Mouse (Mus musculus) layer of hippocampus, postnatal 14 days (tissue): ENCODE measurements at regions not wholly inside any gene's neighbourhood (a gene's known extent, or its start where the extent isn't known, plus 50 kb on each side); places are given as distances from the start of the nearest gene placed in this dataset.
"Not testable (repeated sequence)": the region's sequence is repeated elsewhere in the genome, so short reads cannot be mapped to it uniquely, and the experiment has no call there.

Experiments used
- DNase-seq, 2 experiments: peaks; one replicate each; pipeline ENCODE4 v3.0.0; 2021 to 2022; ENCODE audit warnings: low spot score in 2 of 2, mixed read lengths in 1 of 2

- DNase-seq: no peak
These were observed 214.8 kb downstream of the Pten start for GRCm38 (mm10) chr19:32972116-32972515.

DNA sequence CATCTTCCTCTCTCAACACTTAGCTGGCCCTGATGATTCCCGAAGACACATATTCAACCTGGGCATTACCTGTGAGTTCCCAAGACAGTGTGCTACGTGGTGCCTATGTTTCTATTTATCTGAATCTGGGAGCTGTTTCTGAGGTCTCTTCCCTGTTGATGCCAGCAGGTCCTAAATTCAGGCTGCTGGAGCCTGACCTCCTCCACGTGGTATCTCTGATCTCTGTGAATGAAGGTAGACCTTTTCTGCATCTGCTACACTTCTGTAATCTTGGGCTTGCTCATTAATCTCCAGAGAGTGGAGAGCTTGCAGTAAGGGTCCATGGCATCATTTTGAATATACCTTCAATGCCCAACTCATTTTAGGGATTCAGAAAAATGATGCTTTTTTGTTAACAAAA is 215.8 kb downstream of the Pten start:
- no peak for DNase-seq

GRCm38 (mm10) chr19:32974778-32975240 is 217.5 kb downstream of the Pten start:
- no peak for DNase-seq

GRCm38 (mm10) chr19:32975303-32975702 is 218.0 kb downstream of the Pten start:
- DNase-seq: no peak

- no peak for DNase-seq
These were observed 219.2 kb downstream of the Pten start for GRCm38 (mm10) chr19:32976507-32976906.

DNA sequence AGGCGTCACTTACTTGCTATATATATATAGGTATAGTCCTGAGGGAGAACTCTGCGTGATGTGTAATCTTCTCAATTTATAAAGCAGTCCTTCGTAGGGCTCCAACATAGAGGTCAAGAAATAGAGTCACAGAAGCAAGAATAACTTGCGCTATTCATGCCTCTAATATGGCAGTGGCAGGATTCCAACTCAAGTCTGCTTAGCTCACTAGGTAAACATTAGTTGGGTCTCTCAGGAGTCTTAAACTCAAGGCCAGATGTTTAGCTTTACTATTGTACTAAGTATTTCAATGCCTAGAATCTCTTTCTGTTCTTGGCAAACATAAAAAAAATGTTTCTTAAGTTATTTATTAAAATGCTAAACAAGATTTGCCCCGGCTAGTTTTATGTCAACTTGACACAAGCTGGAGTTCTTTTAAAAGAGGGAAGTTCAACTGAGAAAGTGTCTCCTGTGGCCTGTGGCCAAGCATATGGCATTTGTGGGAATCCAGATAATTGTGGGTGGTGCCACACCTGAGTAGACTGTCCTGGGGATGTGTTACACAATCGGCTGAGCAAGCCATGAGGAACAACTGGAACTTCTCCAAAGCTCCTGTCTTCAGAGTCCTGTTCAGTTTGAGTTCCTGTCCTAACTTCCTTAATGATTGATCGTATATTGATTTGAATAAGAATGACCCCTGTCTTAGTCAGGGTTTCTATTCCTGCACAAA is 220.9 kb downstream of the Pten start:
- no peak for DNase-seq

- DNase-seq: no peak
These were observed 222.8 kb downstream of the Pten start for GRCm38 (mm10) chr19:32980142-32980541.

DNA sequence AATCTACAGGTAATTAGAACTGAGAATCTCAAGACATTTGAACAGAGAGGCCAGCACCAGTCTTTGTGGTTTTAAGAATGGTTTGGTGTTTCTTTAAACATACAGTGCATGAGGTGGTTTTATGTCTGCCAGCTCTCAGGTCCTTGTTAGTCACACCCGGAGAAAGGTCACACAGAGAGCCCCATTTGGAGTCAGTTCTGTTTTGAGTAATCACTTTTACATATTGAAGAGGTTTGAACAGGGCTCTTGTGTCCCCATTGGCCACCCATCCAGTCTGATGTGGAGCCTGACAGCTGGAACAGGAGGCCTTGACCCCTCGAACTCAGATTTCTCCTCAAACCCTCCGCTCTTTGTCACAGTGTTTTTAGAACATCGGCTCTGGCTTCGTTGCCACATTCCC is 231.4 kb downstream of the Pten start:
- DNase-seq: no peak

DNA sequence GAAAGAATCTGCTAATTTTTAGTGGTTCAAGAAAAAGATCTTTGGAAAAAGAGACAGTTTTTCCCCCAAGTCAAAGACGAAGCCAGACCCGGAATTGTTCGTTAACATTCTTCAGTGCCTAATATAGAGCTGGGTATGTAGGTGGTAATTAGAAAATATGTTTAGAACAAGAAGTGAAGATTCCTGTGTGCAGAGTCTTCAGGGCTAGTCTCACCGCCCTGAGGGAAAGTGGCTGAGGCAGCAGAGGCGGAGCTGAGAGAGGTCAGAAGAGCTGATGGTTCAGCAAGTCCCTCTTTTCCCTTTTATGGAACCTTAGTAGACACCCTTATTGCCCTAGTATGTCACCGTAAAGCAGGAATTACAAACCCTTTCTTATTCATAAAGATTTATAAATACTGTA is 232.0 kb downstream of the Pten start:
- no peak for DNase-seq

DNA sequence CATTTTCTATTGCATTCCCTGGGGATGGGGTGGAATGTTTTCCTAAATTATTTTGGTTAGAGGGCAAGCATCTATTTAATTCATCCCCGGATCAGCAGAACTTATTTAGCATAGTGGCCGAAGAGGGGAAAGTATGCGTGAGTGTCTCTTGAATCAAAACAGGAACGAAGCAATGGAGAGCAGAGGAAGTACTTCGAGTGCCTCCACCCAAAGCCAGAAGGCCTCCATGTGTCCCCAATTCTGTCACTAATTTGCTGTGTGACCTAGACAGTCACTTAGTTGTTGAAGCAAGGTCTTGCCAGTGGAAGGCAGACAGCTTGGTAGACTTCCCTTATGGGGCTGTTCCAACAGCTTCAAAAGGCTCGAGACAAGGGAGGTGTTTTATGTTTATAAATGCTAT is 233.3 kb downstream of the Pten start:
- peak in 1 of 2 experiments; percentile 1 for DNase-seq

DNA sequence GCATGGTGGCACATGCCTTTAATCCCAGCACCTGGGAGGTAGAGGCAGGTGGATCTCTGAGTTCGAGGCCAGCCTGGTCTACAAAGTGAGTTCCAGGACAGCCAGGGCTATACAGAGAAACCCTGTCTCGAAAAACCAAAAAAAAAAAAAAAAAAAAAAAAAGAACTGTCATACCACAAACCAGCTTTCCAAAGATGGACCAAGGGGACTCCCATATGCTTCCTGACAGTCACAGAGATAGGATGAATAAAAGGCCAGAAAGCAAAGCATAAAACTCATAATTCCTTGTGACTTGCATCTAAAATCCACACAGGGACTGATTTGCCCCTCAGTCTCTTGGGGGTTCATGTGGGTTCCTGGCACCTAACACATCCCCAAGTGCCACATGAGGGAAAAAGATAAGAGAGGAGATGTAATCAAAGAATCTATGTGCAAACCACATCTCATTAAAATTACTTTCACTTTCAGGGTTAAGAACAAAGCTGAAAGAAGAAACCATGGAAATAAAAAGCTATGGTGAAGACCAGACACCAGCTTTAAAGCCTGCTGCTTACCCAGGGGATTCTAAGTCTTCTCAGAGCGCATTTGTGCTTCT is 241.4 kb downstream of the Pten start:
- DNase-seq: no peak

- no peak for DNase-seq
These were observed 250.3 kb downstream of the Pten start for GRCm38 (mm10) chr19:33007582-33007981.

DNA sequence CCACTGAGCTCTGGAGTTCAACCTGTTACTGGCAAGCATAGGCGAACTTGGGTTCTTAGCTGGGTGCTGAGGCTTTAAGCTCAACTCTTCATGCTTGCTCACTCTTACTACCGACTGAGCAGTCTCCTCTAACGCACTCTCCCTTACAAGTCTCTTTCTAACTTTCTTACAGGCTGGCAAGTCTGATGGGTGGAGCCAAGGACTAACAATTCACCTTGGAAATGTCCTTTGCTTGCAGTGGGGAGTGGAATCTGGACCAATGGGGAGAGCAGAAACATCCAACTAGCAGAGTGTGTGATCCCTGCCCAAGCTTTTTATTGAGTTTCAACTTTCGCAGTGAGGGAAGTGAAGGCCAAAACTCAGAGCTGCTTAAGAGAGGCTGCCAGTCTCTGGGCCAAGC is 250.8 kb downstream of the Pten start:
- DNase-seq: no peak

GRCm38 (mm10) chr19:33008794-33009193 is 251.5 kb downstream of the Pten start:
- no peak for DNase-seq

DNA sequence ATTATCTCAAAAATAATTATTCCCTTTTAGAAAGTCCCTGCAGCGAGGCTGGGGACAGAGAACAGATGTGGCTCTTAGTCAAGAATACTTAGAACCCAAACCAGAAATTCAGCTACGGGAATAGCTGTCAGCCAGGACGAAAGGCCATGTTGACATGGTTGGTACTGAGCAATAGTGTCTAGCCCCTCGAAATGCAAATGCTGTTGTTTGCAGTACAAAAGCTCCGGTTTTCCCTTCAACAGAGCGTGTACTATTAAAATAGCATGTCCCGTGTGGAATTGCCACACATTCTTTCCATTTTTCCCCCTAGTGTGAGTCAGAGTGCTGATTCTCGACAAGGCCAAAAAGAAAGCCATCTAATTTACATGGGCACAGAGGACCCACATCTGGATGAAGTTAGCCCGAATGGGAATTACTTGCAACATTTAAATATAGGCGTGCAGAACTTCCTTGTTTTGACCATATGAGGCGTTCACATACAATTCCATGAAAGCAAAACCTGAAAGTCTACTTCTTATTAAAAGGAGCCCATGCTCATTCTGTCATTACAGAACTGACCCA is 253.7 kb downstream of the Pten start:
- no peak for DNase-seq

DNA sequence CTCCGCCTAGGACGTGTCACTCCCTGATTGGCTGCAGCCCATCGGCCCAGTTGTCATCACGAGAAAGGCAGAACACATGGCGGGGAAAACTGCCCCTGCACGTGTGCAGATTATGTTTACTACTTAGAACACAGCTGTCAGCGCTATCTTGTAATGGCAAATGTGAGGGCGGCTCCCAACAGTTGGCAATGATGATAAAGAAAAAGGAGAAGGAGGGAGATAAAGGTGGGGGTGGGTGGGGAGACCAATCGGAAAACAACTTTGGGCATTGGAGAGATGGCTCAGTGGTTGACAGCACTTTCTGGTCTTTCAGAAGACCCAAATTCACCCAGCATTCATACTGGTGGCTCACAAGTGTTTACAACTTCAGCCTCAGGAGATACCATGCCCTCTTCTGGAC is 257.6 kb downstream of the Pten start:
- not testable (repeated sequence) for DNase-seq

GRCm38 (mm10) chr19:33021161-33021560 is 263.9 kb downstream of the Pten start:
- DNase-seq: no peak

- DNase-seq: no peak
These were observed 265.6 kb downstream of the Pten start for GRCm38 (mm10) chr19:33022839-33023428.

DNA sequence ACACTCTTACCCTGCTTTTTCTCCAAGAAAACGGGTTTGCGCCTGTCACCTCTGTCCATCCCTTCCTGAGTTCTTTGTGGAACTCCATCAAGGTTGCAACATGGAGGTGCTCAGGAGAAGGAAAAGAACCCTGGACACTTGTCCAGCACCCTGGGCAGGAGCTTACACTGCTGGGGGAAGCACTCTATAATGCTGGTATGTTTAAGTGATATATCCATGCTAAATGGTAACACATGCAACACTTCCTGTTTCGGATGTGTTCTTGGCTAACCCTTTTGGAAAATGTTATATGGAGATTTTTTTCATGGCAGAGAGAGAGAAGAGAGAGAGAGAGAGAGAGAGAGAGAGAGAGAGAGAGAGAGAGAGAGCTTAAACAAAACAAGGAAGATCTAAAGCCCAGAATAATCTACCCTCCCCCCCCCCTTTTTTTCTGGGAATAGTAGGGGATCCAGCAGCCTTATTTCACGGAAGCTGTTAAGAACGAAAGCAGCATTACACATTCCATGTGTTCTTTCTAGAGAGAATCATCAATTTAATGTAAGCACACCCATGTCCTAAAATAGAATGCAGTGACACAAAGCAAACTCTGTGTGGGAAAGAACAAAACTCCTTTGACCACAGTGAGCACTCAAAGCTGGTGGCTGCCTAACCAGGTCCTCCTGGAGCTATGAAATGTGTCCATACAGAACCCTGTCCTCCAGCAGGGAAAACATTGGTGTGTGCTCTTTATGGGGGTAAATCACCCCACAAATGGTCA is 272.6 kb downstream of the Pten start:
- no peak for DNase-seq

- DNase-seq: no peak
These were observed 283.2 kb downstream of the Pten start for GRCm38 (mm10) chr19:33040512-33040911.

GRCm38 (mm10) chr19:33040991-33041390 is 283.7 kb downstream of the Pten start:
- no peak for DNase-seq

- no peak for DNase-seq
These were observed 285.5 kb downstream of the Pten start for GRCm38 (mm10) chr19:33042760-33043159.
